Mouse (Mus musculus) cerebellum, postnatal 14 days (tissue): Measurements from ENCODE around the gene Gm21985.
"Not testable (repeated sequence)": the region's sequence is repeated elsewhere in the genome, so short reads cannot be mapped to it uniquely, and the experiment has no call there.

Experiments
- DNase-seq, 2 experiments: peaks; one replicate each; pipeline ENCODE4 v3.0.0; 2021; ENCODE audit warnings: mixed read lengths in 2 of 2

The Gm21985 gene

GRCm38 (mm10) chr2:112265448-112266241, 469 bp upstream of the Gm21985 start, which contains the start of gene Slc12a6:
TSS of gene Slc12a6 (plus strand) at chr2:112265825.
- DNase-seq = peak; percentile 95 to 96

GRCm38 (mm10) chr2:112266780-112267179, 666 bp downstream of the Gm21985 start:
- peak; percentile 23 to 37 for DNase-seq

DNA sequence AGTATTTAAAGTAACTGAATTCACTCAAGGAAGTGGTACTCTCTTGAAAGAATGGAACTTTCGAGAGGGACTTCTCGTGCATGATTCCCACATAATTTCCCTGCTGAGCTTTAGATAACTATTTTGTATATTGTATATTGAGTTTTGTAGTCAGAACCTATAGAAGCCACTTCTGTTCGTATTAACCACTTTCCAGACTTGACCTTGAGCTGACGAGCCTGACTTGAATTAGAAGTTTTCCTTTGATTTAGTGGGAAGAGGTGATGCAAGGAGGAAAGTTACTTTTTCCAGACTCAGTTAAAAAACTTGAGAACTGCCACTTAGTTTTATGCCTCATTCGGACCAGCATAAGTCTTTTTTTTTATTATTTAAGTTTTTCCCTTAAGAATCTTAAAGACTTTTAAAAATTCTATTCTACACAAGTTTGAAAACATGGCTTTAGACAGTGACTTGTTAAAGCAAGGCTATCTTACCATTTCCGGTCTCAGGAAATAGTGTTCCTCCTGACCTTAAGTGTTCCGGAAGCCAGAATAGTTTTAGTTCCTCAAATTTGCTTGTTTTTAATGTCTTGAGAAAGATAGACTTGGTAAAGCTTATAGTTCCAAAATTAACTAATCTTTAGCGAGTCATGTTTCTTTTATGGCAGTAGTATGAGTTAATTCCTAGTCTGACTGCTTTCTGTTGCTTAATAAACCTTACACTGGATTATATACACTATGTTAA, 1.6 kb downstream of the Gm21985 start:
- no peak for DNase-seq

GRCm38 (mm10) chr2:112270011-112270410, 3.9 kb downstream of the Gm21985 start:
- no peak for DNase-seq

DNA sequence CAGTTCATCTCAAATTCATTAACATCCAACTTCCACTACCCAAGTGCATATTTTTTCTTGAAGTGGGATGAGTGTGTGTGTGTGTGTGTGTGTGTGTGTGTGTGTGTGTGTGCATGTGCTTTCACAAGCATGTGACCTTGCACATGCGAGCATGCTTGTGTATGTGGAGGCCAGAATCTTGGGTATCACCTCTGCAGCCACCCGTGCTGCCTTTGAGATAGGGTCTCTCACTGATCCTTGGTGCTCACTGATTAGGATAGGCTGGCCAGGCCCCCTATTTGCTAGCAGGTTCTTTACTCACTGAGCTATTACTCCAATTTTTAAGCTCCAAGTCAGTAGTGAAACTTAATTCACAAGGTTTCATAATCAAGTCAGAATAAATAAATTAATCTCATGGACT, 6.8 kb downstream of the Gm21985 start:
- DNase-seq = no peak

GRCm38 (mm10) chr2:112273474-112273873, 7.4 kb downstream of the Gm21985 start:
- DNase-seq = no peak

DNA sequence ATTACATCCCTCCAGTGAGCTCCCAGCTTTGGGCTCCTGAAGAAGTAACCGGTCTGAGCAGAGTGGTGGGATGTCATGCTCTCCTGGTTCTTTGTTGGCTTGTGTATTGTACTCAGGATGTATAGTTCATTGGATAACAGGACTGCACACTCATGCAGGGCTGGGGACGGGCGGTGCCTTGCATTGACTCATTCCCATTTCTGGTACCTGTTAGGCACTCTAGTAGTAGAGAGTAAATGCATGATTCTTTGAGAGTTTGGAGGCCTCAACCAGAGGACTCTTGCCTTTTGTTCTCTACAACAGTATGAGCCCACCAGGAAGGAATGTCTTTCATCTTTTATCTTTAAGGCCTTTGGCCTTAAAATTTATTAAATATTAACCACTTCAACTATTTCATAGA, 10.8 kb downstream of the Gm21985 start:
- no peak for DNase-seq

DNA sequence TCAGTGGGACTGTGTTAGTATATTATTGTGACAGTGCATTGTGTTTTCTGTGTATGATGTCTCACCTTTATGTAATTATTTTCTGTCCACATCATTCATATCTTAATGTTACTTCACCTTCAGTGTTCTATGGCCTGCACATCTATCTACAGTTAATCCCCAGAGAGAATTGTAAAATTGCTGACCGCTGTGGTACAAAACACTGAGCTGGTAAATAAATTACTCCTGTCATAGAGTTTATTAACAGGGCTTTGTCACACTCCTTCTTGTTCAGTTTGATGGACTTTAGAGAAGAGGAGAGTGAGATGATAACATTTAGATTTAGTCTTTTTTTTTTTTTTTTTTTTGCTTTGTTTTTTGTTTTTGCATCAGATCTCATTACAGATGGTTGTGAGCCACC, 16.7 kb downstream of the Gm21985 start:
- no peak for DNase-seq

- DNase-seq = peak in 1 of 2 experiments; percentile 23
Observed at GRCm38 (mm10) chr2:112284363-112285030, 18.4 kb downstream of the Gm21985 start.

DNA sequence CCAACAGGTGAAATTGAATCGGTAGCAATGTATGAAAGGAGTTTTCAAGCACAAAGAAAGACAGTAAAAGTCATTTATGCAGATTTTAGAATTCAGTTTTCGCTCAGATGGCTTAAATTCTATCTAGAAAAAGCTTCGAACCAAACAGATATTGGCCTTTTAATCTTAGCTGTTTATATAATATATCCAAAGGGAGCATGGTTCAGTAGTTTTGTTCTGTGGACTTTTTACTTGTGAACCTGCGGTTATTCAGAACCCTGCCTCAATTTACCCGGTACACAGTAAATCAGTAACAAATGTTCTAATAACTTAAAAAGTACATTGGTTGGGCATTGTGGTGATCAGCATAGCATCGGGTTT, 18.9 kb downstream of the Gm21985 start:
- no peak for DNase-seq

GRCm38 (mm10) chr2:112286062-112286461, 19.9 kb downstream of the Gm21985 start:
- DNase-seq = not testable (repeated sequence)

GRCm38 (mm10) chr2:112287059-112287458, 20.9 kb downstream of the Gm21985 start:
- no peak for DNase-seq

- no peak for DNase-seq
Observed at GRCm38 (mm10) chr2:112289507-112289906, 23.4 kb downstream of the Gm21985 start.

DNA sequence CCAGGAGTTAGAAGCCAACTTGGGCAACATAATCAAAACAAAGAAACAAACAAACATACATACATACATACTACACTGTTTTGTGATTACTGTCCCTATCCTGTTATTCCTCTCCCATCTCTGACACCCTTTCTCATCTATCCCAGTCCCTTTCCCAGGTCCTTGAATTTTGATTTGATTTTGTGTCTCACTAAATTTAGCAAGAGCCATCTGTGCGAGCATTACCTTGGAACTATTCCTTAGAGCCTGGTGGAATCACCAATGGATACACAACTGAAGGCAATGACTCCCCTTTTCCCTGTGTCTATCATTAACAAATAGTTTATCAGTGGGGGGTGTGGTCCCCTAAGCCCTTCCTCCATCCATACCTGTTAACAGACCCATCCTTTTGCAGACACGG, 26.7 kb downstream of the Gm21985 start:
- peak in 1 of 2 experiments; percentile 24 for DNase-seq

- no peak for DNase-seq
Observed at GRCm38 (mm10) chr2:112296211-112296610, 30.1 kb downstream of the Gm21985 start.

DNA sequence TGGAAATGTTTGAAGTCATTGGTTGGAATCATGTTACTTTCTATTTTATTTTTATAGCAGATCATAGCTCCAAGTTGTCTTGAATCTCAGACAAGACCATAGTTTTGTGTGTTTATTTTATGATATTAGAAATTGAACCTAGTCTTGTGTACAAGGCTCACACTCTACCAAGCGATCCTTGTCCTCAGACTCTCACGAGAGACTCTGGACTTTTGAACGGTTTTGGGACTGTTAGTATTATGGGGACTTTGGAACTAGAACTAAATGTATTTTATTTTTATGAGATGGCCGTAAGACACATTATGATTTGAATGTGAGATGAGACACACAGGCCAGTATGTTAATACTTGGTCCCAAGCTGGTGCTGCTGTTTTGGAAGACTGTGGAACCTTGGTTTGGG, 32.1 kb downstream of the Gm21985 start:
- DNase-seq = no peak

- DNase-seq = no peak
Observed at GRCm38 (mm10) chr2:112308671-112309070, 42.6 kb downstream of the Gm21985 start.

DNA sequence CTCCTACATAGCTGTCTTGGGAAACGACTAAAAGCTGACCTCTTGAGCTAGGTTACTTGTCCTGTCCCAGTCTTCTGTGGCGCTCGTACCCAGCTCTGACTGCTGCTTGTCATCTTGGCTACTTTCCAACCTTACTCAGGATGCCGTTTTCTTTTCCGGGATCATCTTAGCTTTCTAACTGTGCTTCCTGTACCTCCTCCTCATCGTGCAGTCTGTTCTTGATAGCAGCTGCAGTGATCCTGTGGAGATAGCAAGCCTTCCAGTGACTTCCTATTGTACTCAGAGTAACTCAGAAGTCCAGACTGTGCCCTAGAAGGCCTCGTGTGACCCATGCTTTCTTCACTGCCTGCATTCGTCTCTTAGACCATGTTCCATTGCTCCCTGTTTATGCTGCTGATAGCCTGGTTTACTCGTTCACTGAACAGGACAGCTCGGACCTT, 43.1 kb downstream of the Gm21985 start:
- DNase-seq = peak in 1 of 2 experiments; percentile 18

DNA sequence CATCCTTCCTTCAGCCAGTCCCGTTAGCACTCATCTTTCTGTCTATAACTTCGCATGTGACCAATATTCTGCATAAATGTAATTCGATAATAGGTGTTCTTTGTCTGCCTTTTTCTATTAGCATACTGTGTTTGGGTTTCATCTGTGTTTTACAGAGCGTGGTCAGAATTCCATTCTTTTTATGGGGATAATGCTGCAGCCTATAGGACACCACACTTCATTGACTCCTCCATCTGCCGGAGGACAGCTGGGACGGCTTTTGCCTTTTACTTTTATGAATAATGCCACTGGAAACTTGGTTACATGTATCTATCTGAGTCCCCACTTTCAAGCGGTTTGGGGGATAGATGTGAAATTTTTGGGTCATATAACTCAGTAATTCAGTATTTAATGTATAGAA, 49.5 kb downstream of the Gm21985 start:
- no peak for DNase-seq

- no peak for DNase-seq
Observed at GRCm38 (mm10) chr2:112318227-112318626, 52.1 kb downstream of the Gm21985 start.

DNA sequence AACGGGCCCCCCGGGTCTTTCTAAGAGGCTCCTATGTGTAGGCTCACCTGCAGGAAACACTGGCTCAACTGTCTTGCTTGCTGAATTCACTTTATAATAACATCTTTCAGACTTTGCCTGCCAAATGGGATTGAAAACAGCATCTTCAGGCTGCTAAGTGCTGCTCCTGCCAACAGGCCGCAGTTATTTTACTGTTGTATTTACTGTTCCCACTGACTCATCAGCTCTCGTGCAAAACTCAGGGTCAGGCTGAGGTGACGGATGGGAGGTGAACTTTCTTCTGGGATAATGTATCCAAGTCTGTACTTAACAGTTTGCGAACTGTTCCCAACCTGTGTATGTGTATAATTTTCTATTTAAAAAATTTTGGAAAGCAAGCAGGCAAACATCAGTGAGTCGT, 52.8 kb downstream of the Gm21985 start:
- DNase-seq = no peak

DNA sequence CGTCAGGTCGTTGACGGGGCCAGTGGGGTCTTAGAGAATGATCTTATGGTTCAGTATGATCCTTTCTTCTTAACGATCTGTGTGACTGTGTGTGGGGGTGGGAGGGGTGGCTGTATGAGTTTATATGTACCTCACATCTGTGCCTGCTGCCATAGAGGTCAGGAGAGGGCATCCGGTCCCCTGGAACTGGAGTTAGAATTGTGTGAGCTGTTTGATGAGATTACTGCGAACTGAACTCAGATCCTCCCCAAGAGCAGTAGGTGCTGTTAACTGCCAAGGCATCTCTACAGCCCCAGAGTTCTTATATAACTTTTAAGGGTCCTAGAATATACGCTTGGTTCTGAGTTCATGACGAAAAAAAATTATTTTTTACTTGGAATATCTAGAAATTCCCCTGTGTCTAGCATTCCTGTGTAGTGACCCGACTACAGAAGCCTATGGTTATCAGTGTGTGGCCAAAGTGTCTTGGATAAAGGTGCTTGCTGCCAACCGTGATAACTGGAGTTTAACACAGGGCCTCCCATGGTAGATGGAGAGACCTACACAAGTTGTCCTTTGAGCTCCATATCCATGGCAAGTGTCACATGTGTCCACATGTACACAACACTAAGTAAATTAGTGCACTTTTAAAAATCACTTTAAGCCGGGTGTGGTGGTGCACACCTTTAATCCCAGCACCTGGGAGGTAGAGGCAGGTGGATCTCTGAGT, 62.1 kb downstream of the Gm21985 start:
- DNase-seq = no peak
